Mouse (Mus musculus) spleen, postnatal 36 days (tissue): ENCODE measurements around the gene Bcl9.

Experiments
- DNase-seq, 2 experiments: peaks; one replicate each; pipeline ENCODE4 v3.0.0; 2022; ENCODE audit warnings: low spot score in 2 of 2, mixed read lengths in 1 of 2

Bcl9 gene

GRCm38 (mm10) chr3:97297553-97298432 lies at the start of gene Bcl9:
Bcl9 (minus strand) TSS chr3:97297917.
- peak; percentile 73 to 74 for DNase-seq

- no peak for DNase-seq
Measured at GRCm38 (mm10) chr3:97339193-97339576, 41.5 kb upstream of the Bcl9 start.

DNA sequence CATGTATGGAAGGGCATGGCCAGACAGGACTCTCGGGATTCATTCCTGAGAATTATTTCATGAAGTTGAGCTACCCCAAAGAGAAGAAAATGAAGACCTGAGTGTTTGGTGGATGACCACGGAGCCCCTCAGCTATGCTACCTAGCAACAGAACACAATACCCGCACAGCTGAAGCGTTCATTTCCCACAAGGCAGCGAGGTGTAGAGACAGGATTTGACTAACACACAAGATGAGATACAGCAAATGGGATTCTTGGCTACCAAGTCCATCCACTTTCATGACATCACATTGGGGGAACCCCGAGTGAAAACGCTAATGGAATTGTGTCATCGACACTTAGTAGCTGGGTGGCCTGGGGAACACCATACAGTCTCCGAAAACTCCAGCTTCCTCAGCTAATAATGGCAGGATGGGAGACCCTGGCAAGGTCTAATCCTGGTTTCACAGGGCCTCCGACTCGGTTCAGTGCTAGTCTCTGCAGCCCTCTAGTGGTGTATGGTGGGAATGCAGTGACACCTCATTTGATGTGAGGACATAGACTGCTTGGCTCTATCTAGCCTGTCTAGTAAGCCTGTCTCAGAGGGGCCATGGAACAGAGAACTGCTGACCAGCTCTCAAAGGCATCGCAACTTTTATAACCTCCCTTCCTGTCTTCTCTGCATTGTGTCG lies 40.9 kb upstream of the Bcl9 start:
- DNase-seq = peak; percentile 61 to 63

- DNase-seq = no peak
Measured at GRCm38 (mm10) chr3:97337306-97337705, 39.6 kb upstream of the Bcl9 start.

DNA sequence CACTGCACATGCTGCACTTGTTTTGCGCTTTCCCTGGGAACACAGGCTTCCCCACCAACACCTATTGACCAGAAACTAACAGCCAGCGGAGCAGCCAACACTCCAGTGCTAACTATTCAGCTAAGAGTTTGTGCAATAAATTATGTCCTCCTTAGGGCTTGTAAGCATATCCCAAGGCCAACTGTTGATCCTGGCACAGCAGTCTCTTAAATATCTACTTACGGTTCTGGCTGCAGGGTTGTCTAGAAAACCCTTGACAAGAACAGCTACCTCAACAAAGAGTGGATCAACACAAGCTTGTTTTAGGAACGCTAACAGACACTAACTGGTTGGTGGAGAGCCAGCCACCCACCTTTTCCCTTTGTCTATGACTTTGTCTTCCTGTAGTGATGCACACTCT lies 38.6 kb upstream of the Bcl9 start:
- no peak for DNase-seq

GRCm38 (mm10) chr3:97334618-97335017 lies 36.9 kb upstream of the Bcl9 start:
- DNase-seq = no peak

DNA sequence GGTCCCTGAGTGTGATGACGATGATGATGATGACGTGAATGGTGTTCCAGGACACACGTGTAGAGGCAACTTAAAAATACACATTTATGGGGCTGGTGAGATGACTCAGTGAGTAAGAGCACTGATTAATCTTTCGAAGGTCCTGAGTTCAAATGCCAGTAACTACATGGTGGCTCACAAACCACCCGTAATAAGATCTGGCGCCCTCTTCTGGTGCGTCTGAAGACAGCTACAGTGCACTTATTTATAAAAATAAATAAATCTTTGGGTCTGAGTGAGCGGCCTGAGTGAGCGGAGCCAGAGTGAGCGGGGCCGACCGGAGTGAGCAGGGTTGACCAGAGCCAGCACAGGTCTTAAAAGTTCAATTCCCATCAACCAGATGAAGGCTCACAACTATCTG lies 34.5 kb upstream of the Bcl9 start:
- DNase-seq = no peak

DNA sequence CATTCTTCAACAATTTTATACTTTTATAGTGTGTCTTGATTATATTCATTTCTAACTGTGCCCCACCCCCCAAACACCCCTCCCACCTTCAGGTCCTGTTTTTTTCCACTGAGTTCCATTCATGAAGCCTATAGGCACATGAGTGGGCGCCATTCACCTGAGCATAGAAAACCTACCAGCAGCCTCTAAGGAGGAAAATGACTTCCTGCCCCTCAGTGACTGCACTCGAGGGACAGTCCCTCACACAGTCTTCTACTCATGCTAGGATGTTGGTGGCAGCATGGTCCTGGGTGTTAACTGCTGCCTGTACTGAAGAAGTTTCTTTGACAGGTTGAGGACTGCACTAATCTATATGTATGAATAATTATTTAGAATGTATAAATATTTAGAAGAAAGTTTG lies 30.1 kb upstream of the Bcl9 start:
- peak; percentile 4 to 10 for DNase-seq

DNA sequence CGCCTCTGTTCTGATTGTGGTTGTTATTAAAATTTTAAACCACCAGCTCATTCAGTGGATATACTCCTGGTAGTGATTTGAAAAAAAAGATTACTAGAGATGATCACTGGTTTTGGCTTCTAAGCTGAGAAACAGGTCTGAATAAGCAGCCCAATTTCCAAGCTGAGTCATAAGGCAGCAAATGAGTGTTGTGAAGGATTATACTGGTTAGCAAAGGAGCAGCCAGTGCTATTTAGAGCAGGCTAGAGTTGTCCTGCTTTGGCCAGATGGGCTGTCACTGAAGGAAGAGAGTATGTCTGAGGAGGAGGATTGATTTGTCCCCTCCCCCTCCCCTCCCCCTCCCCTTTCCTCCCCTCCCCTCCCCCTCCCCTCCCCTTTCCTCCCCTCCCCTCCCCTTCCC lies 29.6 kb upstream of the Bcl9 start:
- DNase-seq = no peak

- no peak for DNase-seq
Measured at GRCm38 (mm10) chr3:97325621-97326345, 28.1 kb upstream of the Bcl9 start.

DNA sequence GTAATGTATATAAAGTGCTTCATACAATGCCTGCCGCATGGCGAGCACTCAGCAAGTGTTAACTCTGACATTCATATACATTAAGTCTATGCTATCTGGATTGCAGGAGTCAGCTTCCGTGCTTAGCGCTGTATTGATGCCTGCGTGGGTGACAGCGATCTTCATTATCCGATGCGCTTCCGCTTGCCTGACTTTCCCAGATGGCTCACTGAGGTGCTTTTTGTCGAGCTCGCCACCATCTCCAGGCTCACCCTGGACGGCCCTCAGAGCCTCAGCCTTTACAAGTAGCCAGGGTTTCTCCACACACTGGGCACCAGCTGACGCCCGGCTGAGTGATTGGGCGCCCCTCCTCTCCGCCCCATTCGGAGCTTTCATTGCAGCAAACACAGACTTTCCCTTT lies 26.3 kb upstream of the Bcl9 start:
- DNase-seq = no peak

GRCm38 (mm10) chr3:97317302-97317701 lies 19.6 kb upstream of the Bcl9 start:
- no peak for DNase-seq

DNA sequence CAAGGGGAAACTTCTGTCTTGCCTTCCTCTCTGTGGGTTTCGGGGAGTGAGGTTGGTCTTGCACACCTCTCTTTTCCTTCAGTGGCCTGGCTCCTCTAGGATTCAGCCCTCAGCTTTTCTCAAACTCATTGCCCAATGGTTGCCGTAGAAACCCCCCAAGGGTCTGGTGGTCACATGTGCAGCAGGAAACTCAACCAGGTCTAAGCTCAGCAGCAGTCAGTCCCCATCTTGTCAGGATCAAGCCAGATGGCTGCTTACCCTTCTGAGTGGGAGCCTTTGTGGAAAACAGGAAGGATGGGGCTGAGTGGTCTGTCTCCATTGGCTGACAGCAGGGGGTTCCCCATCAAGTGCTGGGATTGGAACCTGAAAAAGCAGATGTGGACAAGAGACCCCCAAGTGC lies 15.7 kb upstream of the Bcl9 start:
- DNase-seq = no peak

DNA sequence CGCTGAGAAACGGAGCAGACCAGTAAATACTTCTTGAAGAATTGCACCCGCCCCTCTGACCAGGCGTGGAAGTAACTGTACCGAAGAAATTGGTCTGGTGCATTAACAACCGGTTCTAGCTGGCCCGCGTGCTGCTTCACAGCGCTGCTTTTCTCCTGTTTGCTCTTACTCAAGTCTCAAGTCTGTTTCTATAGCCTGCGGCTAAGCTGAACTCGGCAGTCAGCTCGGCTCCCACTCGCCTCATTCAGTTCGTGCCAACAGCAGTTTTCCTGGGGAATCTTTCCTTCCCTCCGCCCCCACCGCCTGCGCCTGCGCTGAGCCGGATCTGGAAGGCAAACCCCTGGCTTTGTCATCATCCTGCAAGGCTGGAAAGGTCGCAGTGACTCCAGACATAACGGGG lies 14.3 kb upstream of the Bcl9 start:
- no peak for DNase-seq

DNA sequence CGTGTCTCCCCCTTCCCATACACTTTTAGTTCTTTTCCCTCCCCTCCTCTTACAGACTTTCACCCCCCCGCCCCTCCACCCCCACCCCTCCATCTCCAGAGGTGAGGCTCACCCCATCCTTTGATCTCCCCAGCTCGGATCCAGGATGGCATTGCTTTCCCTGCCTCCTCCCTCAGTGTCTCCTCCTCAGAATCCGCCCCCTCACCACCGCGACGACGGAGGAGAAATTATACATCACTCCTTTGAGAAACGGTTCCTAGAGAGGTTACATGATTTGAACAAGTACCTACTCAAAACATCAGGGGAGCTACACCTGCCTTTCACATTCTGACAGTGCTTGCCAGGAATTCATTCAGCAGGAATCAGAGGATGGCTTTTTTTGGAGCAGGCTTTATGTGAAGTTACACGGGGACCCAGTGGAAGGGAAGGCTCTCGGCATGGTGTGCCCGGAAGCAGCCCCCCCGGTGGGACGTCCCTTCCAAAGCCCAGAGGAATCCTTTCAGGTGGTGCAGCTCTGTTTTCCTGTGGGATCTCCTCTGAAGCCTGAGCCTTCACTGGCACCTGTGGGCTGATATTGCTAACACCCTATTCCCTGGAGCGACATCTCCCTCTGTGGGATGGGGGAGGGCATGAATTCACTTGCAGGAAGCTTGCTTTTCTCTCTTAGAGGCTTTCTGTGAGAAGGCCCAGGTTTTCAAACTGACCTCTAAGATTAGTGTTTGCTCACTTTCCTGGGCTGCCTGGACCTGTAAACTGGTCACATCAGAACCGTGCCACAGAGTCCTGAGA lies 12.2 kb upstream of the Bcl9 start:
- DNase-seq = no peak

DNA sequence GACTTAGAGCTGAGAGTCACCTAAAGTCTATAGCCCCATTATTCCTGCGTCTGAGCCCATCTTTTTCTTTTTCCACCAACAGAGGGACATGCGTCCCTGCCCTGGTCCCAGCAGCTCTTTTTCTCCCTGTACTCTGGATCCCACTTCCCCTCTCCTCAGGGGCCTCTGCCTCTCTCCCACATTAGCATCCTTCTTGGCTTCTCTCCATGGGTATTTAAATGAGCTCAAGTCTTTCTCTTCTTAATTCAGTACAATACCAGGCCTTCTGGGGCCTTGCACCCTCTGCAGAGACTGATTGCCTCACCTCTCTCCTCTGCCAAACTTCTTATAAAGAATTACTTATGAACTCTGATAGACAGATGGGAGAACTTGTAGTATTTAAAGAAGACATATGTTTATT lies 10.7 kb upstream of the Bcl9 start:
- no peak for DNase-seq

DNA sequence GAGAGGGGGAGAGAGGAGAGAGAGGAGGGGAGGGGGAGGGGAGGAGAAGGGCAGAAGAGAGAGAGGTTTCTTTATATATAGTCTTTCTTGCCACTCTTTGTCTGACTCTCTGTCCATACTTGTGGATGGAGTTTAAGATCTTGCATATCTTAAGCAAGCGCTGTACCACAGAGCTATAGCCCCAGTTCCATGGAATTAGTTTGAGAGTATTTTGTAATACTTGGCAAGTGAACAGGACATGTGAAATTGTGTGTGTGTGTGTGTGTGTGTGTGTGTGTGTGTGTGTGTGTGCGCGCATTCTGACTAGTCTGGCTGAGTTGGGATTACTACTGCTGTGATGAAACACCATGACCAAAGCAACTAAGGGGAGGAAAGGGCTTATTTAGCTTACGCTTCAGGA lies 8.2 kb upstream of the Bcl9 start:
- DNase-seq = no peak

DNA sequence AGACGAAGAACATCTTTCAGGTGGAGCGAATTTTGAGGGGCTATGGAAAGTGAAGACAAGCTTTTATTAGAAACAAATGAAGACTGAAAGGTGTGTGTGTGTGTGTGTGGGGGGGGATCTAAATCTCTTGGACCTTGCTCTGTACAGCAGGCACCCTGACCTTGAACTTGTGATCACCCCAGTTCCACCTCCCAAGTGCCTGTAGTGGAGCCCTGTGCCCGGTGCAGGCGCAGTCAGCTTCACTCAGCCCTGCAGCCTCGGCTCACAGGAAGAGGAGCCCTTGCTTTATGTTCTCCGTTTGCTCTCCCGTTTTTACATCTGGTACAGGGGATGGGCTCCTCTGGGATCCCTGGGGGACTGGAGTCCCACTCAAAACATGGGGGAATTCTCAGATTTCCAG lies 3.9 kb upstream of the Bcl9 start:
- no peak for DNase-seq

DNA sequence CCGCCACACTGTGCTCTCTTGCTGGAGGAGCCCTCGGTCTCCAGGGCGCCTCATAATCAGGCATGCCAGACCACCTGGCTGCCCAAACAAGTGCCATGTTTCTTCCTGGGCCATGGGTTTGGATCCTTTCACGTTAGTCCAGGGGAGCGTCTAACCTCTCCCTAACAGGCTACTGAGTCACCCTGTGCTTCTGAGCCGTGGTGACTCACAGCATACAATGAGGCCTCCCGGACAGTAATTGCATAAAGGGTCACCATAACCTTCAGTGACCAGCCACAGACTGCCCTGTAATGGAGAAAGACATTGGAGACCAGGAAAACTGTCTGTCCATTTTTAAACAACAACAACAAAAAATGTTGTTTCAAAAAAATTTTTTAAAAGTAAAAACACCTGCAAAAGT lies 2.7 kb upstream of the Bcl9 start:
- DNase-seq = no peak

DNA sequence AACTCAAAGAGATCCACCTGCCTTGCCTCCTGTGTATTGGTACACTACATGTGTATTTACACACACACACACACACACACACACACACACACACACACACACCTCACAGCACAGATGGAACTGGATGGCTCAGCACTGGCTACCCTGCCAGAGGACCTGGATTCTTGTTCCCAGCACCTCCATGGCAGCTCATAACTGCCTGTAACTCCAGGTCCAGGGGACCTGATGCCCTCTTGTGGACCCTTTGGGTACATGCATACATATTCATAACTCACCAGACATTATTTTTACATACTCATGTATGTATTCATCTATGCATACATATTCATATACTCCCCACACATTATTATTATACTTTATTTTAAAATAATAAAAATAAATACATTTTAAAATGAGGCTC lies 2.2 kb upstream of the Bcl9 start:
- DNase-seq = no peak

DNA sequence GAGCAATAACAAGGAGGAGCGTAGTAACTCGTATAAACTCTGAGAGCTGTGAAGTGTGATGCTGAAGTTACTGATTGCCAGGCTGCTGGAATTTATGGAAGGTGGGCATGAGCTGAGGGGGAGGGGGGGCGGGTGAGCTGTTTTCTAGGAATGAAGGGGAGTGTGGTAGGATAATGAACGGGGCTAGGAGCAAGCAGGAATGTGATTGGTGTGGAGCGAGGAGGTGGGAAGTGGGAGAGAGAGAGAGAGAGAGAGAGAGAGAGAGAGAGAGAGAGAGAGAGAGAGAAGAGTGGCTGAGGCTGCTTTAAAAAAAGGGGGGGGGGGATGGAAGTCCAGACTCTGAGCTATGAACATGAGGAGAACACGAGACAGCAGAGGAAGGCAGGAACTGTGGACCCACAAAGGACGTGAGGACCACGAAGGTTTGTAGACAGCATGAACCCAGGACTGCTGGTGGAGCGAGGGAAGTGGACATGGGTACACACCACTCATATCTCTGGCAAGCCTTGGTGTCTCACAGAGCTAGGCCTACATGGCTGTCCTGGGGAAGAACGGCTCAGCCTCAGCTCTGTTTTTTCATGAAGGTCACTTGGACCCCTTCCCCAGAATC lies 1.2 kb upstream of the Bcl9 start:
- no peak for DNase-seq
